Mouse (Mus musculus) ES-Bruce4 (cell line): ENCODE data around the gene Mcoln2.

Experiments
- CTCF ChIP-seq: IDR thresholded peaks from one replicate; pipeline ENCODE4 v1.8.1; 2011; ENCODE audit warnings: low read depth, low read length
- POLR2A ChIP-seq: IDR thresholded peaks from one replicate; pipeline ENCODE4 v1.8.1; 2011; ENCODE audit warnings: low read length; ENCODE audit not compliant: insufficient read depth

GRCm38 (mm10) chr3:146153862-146154611, 4.4 kb downstream of the Mcoln2 start:
- TF ChIP-seq CTCF (no peak), POLR2A (no peak)
